Mouse (Mus musculus): ENCODE results near the gene Cacnb1. TPM values are rescaled to one million over a fixed set of nuclear protein-coding genes. Genes with fewer than 3 reads are reported as not detected.

Gene Cacnb1
- total and polyA plus RNA-seq, 3 experiments = 2.3 to 4.4 TPM; not detected in 1

- Histone ChIP-seq H3K4me1 (ENCODE audit: control insufficient read depth in 1 of 2, insufficient read depth in 2 of 2, low read length in 2 of 2) (0 out of 4 replicates have a peak, but pooled peaks cover 0 to 4% of the 10 kb centered on the region in 2 experiments), H3K9ac (ENCODE audit: control insufficient read depth, low read depth, low read length, poor library complexity, severe bottlenecking) (no peak overlapping the region), H3K36me3 (ENCODE audit: control insufficient read depth in 1 of 2, insufficient read depth in 2 of 2, low read length in 2 of 2) (no peaks in the 10 kb centered on the region), H3K27ac (ENCODE audit: control insufficient read depth, low read depth, low read length) (no peak overlapping the region), H3K9me3 (replicated peaks; ENCODE audit: insufficient read depth, low read length) (no peaks in the 10 kb centered on the region), H3K79me2 (ENCODE audit: control insufficient read depth, insufficient read depth, low read length, poor library complexity) (no peaks in the 10 kb centered on the region), H3K27me3 (ENCODE audit: control insufficient read depth in 1 of 2, insufficient read depth in 2 of 2, low read length in 2 of 2) (no peaks in the 10 kb centered on the region), H3K4me3 (ENCODE audit: control insufficient read depth in 1 of 2, insufficient read depth in 1 of 2, low read depth in 2 of 2, low read length in 2 of 2) (no peak overlapping the region)
- no peak for DNase-seq (ENCODE audit: low read depth, low spot score)
- TF ChIP-seq ZMIZ1 (IDR thresholded peaks at IDR 0.05; ENCODE audit: low read depth, low read length) = no peak
- TF ChIP-seq JUND (IDR thresholded peaks at IDR 0.05; ENCODE audit: low read depth, low read length) = no peak
- no peak for TF ChIP-seq ZNF384 (IDR thresholded peaks at IDR 0.05; ENCODE audit: low read depth, low read length)
- TF ChIP-seq POLR2AphosphoS2 (IDR thresholded peaks at IDR 0.05; ENCODE audit: low read length) = no peak
- TF ChIP-seq SIN3A (IDR thresholded peaks at IDR 0.05; ENCODE audit: low read length) = no peak
Measured at GRCm38 (mm10) chr11:98047745-98048144, 24.9 kb upstream of the Cacnb1 start.

GRCm38 (mm10) chr11:98046466-98046865 lies 23.6 kb upstream of the Cacnb1 start:
- Histone ChIP-seq H3K79me2 (ENCODE audit: control insufficient read depth, insufficient read depth, low read length, poor library complexity) (no peaks in the 10 kb centered on the region), H3K9ac (ENCODE audit: control insufficient read depth, low read depth, low read length, poor library complexity, severe bottlenecking) (no peak overlapping the region), H3K4me1 (ENCODE audit: control insufficient read depth in 1 of 2, insufficient read depth in 2 of 2, low read length in 2 of 2) (0 out of 4 replicates have a peak, but pooled peaks cover 0 to 11% of the 10 kb centered on the region in 2 experiments), H3K9me3 (replicated peaks; ENCODE audit: insufficient read depth, low read length) (no peaks in the 10 kb centered on the region), H3K27ac (ENCODE audit: control insufficient read depth, low read depth, low read length) (no peak overlapping the region), H3K36me3 (ENCODE audit: control insufficient read depth in 1 of 2, insufficient read depth in 2 of 2, low read length in 2 of 2) (no peaks in the 10 kb centered on the region), H3K27me3 (ENCODE audit: control insufficient read depth in 1 of 2, insufficient read depth in 2 of 2, low read length in 2 of 2) (no peaks in the 10 kb centered on the region), H3K4me3 (ENCODE audit: control insufficient read depth in 1 of 2, insufficient read depth in 1 of 2, low read depth in 2 of 2, low read length in 2 of 2) (no peak overlapping the region)
- DNase-seq (ENCODE audit: low read depth, low spot score) = peak; percentile 43
- TF ChIP-seq ZC3H11A (IDR thresholded peaks at IDR 0.05; ENCODE audit: low read depth, low read length) = no peak
- no peak for TF ChIP-seq SIN3A (IDR thresholded peaks at IDR 0.05; ENCODE audit: low read length)
- TF ChIP-seq ETS1 (IDR thresholded peaks at IDR 0.05; ENCODE audit: low read depth, low read length) = no peak
- TF ChIP-seq BHLHE40 (IDR thresholded peaks at IDR 0.05; ENCODE audit: borderline replicate concordance, low read depth, low read length) = no peak
- no peak for TF ChIP-seq CHD1 (IDR thresholded peaks at IDR 0.05; ENCODE audit: low read depth, low read length)
- 0 out of 2 replicates have a peak, but pooled peaks have one; percentile 33 for TF ChIP-seq GATA1 (IDR thresholded peaks at IDR 0.05; ENCODE audit: low read depth, low read length)
- no peak for TF ChIP-seq ZMIZ1 (IDR thresholded peaks at IDR 0.05; ENCODE audit: low read depth, low read length)
- no peak for TF ChIP-seq POLR2AphosphoS2 (IDR thresholded peaks at IDR 0.05; ENCODE audit: low read length)
- TF ChIP-seq POLR2A (IDR thresholded peaks at IDR 0.05; ENCODE audit: control insufficient read depth in 1 of 2, insufficient read depth in 1 of 2, low read depth in 1 of 2, low read length in 2 of 2, poor library complexity in 1 of 2) = no peak
- TF ChIP-seq POLR2AphosphoS5 (IDR thresholded peaks at IDR 0.05; ENCODE audit: borderline replicate concordance, low read depth, low read length) = no peak
- no peak for TF ChIP-seq NRF1 (IDR thresholded peaks at IDR 0.05; ENCODE audit: insufficient read depth, low read depth, low read length, poor library complexity, severe bottlenecking)
- no peak for TF ChIP-seq USF1 (IDR thresholded peaks at IDR 0.05; ENCODE audit: low read depth, low read length)
- TF ChIP-seq TAL1 (IDR thresholded peaks at IDR 0.05; ENCODE audit: low read length) = no peak
- peak; percentile 37; the same call in 1 of the 2 replicates for TF ChIP-seq SMC3 (IDR thresholded peaks at IDR 0.05; ENCODE audit: low read depth, low read length)
- TF ChIP-seq MAX (IDR thresholded peaks at IDR 0.05; ENCODE audit: low read length) = no peak
- TF ChIP-seq TBP (IDR thresholded peaks at IDR 0.05; ENCODE audit: low read depth, low read length) = no peak
- TF ChIP-seq NELFE (IDR thresholded peaks at IDR 0.05; ENCODE audit: low read depth, low read length) = no peak
- TF ChIP-seq HCFC1 (IDR thresholded peaks at IDR 0.05; ENCODE audit: low read depth, low read length) = no peak
- 0 out of 4 replicates have a peak, but pooled peaks of 1 of the 2 experiments have one; percentile 16 for TF ChIP-seq EP300 (IDR thresholded peaks at IDR 0.05; ENCODE audit: low read depth in 1 of 2, low read length in 2 of 2)
- no peak for TF ChIP-seq CHD2 (IDR thresholded peaks at IDR 0.05; ENCODE audit: low read length)
- TF ChIP-seq CTCF (IDR thresholded peaks at IDR 0.05 in 2 of 3, conservative IDR thresholded peaks at IDR 0.05 in 1 of 3; ENCODE audit: control insufficient read depth in 1 of 3, insufficient read depth in 1 of 3, low read depth in 2 of 3, low read length in 3 of 3, poor library complexity in 1 of 3, severe bottlenecking in 1 of 3) = peak in 1 of 3 experiments; percentile 34; a peak in 2 of 6 replicates
- no peak for TF ChIP-seq MXI1 (IDR thresholded peaks at IDR 0.05; ENCODE audit: low read depth, low read length)
- no peak for TF ChIP-seq MYC (IDR thresholded peaks at IDR 0.05; ENCODE audit: low read depth, low read length)
- no peak for TF ChIP-seq MAZ (IDR thresholded peaks at IDR 0.05; ENCODE audit: low read depth, low read length)
- TF ChIP-seq ZKSCAN1 (IDR thresholded peaks at IDR 0.05; ENCODE audit: low read depth, low read length) = no peak
- TF ChIP-seq USF2 (IDR thresholded peaks at IDR 0.05; ENCODE audit: borderline replicate concordance in 1 of 2, insufficient read depth in 1 of 2, low read depth in 1 of 2, low read length in 2 of 2) = no peak
- TF ChIP-seq GABPA (IDR thresholded peaks at IDR 0.05; ENCODE audit: low read depth, low read length) = no peak
- no peak for TF ChIP-seq UBTF (IDR thresholded peaks at IDR 0.05; ENCODE audit: borderline replicate concordance, insufficient read depth, low read depth, low read length)
- TF ChIP-seq JUND (IDR thresholded peaks at IDR 0.05; ENCODE audit: low read depth, low read length) = no peak
- no peak; the same call in 1 of the 2 replicates for TF ChIP-seq RAD21 (IDR thresholded peaks at IDR 0.05; ENCODE audit: low read depth, low read length)
- no peak for TF ChIP-seq ZNF384 (IDR thresholded peaks at IDR 0.05; ENCODE audit: low read depth, low read length)

Data from MEL (cell line).